Mouse (Mus musculus) cerebellum, postnatal 25 days (tissue): ENCODE results near the gene Hist1h2be.
"Not testable (repeated sequence)": the region's sequence is repeated elsewhere in the genome, so short reads cannot be mapped to it uniquely, and the experiment has no call there.

Source experiments
- DNase-seq, 2 experiments: peaks; one replicate each; pipeline ENCODE4 v3.0.0; 2021; ENCODE audit warnings: mixed read lengths in 2 of 2

Gene Hist1h2be

GRCm38 (mm10) chr13:23546694-23547093 lies 74.2 kb downstream of the Hist1h2be start:
- no peak for DNase-seq

- DNase-seq, result peak; percentile 26 to 35
Measured at GRCm38 (mm10) chr13:23544787-23545120, 76.2 kb downstream of the Hist1h2be start.

- peak; percentile 69 to 78 for DNase-seq
Measured at GRCm38 (mm10) chr13:23543965-23544786, 76.7 kb downstream of the Hist1h2be start, which contains the start of gene Hist1h3f. Gene Hist1h3f (plus strand): TSS chr13:23544052.

GRCm38 (mm10) chr13:23542999-23543607 lies 77.8 kb downstream of the Hist1h2be start, which contains the start of gene Hist1h2bh:
Gene Hist1h2bh (minus strand): TSS chr13:23543392.
- DNase-seq, result peak; percentile 42 to 54

GRCm38 (mm10) chr13:23542225-23542980 lies 78.5 kb downstream of the Hist1h2be start:
- not testable (repeated sequence) for DNase-seq

- no peak for DNase-seq
Measured at GRCm38 (mm10) chr13:23541497-23541896, 79.4 kb downstream of the Hist1h2be start.

DNA sequence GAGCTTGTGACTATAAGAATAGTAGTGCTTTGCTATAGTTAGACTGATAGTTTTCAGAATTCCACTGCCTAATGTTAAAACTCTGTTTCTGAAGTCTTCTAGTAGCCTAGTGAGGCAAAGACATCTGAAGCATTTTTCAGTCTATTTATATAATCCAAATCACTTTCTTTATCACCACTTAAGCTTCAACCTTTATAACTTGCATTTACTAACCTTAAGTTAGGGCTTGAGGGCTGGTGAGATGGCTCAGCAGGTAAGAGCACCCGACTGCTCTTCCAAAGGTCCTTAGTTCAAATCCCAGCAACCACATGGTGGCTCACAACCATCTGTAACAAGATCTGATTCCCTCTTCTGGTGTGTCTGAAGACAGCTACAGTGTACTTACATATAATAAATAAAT lies 81.1 kb downstream of the Hist1h2be start:
- not testable (repeated sequence) for DNase-seq

DNA sequence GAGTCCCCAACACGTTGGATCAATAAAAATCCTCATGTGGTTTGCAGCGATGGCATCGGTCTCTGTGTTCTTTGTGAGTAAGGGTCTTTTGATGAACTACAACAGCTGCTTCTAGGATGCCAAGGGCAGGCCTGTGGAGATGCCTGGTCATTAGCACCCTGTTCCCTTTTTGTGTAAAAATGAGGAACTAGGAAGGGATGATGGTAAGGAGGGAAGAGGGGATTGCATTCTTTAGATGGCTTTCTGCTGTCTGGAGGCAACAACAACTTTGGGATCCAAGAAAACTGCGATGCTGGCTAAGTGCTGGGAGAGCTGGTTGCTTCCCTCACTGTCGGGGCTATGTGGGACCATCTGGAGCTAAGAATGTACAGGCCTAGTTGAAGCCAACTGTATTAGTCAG lies 82.7 kb downstream of the Hist1h2be start:
- no peak for DNase-seq

DNA sequence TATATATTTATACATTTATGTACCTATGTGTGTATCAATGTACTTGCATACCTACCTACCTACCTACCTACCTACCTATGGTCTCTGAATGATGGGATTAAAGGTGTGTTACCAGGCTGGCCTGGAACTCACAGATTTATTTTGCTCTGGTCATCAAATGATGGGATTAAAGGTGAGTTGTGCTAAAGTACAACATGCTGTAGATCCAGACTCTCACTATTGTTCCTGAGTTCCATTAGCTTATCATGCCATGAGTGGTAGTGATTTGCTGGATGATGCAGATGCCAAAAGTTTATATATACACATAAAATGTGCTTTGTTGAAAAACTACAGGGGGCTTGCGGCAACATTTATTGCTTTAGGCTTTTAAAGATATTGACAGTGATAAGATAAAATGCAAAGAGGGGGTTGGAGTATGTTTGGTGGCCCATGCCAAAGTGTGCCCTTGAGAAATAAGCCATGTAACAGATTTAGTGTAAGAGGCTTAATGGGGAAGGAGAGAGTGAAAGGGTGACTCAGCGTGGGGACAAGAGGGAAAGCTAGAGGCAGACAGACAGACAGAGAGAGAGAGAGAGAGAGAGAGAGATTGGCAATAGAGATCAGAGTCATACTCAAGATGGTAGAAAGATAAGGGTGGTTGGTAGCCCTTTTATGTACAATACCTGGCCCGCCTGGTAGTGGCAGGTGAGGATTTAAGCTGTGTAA lies 83.8 kb downstream of the Hist1h2be start:
- no peak for DNase-seq

DNA sequence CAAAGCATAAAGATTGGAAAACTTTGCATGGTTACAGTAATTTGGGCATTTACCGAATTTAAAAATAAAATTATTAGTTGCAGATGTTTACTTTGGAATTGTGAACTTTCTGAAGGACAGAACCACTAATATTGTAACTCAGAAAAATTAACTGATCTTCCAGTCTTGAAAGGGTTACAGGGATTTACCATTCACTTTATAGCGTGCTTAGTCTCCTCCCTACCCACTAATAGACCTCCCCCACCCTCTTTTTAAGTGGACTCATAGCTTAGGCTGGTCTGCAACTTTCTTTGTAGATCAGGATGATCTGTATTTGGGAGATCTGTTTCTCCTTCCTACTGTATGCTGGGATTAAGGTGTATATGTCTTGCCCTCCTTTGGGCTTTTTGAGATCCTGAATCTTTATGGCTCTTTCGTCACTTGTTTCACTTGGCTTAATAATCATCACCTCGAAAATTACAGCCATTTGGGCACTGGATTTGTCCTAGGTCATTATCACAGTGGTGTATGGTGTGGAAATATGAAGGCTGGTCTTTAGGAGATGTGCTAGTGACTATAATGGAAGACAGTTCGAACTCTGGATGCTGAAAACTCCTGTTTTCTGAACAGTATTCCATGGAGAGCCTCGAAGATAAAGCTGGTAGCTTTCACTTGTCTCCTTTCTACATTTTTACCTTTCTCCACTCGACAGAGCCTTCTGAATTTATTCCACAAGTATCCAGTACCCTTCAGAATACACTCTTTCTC lies 84.7 kb downstream of the Hist1h2be start:
- no peak for DNase-seq

DNA sequence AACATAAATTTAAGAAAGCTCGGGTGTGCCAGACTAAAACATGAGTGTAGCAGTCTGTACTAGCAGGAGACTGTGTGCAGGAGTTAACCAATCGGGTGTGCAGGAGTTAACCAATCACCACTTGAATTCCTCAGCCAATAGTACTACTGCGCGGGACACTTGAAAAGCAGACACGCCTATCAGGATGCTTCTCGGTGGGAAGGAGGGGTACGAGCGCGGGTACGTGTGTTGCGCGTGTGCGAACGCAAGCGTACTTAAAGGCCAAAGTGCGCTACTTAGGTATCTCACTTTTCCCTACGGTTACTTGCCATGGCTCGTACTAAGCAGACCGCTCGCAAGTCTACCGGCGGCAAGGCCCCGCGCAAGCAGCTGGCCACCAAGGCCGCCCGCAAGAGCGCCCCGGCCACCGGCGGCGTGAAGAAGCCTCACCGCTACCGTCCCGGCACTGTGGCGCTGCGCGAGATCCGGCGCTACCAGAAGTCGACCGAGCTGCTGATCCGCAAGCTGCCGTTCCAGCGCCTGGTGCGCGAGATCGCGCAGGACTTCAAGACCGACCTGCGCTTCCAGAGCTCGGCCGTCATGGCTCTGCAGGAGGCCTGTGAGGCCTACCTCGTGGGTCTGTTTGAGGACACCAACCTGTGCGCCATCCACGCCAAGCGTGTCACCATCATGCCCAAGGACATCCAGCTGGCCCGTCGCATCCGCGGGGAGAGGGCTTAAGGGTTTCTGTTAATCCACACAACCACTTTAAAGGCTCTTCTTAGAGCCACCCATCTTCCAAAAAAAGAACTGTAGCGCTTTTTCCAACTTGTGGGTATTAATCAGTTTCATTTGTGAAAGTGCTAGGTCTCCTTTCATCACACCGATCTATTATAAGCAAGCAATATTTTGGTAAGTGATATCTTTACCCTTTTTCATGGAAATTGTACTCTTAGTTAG lies 85.5 kb downstream of the Hist1h2be start, which contains the start of gene Hist1h3g:
Gene Hist1h3g, plus strand, starts transcription at position 286 of the 939 bp plus-strand sequence.
- peak; percentile 80 to 89 for DNase-seq

DNA sequence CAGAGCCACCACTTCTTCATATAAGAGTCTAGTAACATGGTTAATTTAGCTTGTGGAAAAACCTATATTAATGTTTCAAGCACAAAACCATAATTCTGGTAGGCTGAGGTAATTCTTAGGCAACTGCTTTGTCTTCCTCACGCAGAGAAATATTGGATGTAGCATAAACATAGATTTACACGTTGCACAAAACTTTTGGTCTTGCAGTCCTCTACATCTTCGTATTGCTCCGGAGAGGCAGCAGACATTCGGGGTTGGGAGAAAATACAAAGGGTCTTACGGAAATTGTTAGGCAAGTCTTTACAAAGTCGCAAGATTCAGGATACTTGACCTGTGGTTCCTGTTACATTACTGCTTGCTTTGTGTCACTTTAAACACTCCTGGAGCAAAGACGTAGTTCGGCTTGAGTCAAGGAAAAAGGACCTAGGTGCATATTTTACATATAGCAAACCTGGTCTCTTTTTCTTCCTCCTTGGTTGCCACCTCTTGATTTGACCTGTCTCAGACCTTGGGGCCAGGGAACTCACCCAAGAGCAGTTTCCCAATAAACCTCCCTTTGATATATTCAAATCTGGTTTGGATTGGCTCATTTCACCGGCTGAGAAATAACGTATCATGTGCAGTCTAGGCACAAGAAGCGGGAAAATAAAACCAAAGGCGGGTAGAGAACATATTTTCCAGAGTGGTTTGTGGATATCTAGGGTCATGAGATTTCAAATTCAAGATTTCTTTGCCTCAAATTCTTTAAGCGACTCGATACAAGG lies 86.4 kb downstream of the Hist1h2be start:
- DNase-seq, result no peak
